Mouse (Mus musculus) CH12.LX (cell line): ENCODE measurements around the gene Sirt4.

Source experiments
- BHLHE40 ChIP-seq: IDR thresholded peaks from 2 replicates; pipeline ENCODE4 v1.6.1; 2011; ENCODE audit warnings: mild to moderate bottlenecking, low read depth, low read length, improper control_type of control experiment
- CTCF ChIP-seq, 2 experiments: IDR thresholded peaks in 1 of 2; conservative IDR thresholded peaks in 1 of 2; 2 replicates each; pipeline ENCODE4 v1.5.1; 2011 to 2012; ENCODE audit warnings: low read depth in 2 of 2, low read length in 2 of 2, improper control_type of control experiment in 1 of 2, inconsistent platforms in 1 of 2, mild to moderate bottlenecking in 1 of 2, moderate library complexity in 1 of 2
- E2F4 ChIP-seq: IDR thresholded peaks from 2 replicates; pipeline ENCODE4 v1.6.1; 2011; ENCODE audit warnings: low read depth, low read length, improper control_type of control experiment; ENCODE audit not compliant: insufficient replicate concordance
- ELF1 ChIP-seq: IDR thresholded peaks from 2 replicates; pipeline ENCODE4 v1.6.1; 2014; ENCODE audit warnings: low read depth, mild to moderate bottlenecking, inconsistent platforms, low read length, improper control_type of control experiment
- MAFK ChIP-seq: IDR thresholded peaks from 2 replicates; pipeline ENCODE4 v1.6.1; 2011; ENCODE audit warnings: low read length, improper control_type of control experiment; ENCODE audit not compliant: insufficient replicate concordance
- MXI1 ChIP-seq: IDR thresholded peaks from 2 replicates; pipeline ENCODE4 v1.6.1; 2011; ENCODE audit warnings: mild to moderate bottlenecking, low read depth, low read length, improper control_type of control experiment
- POLR2A ChIP-seq: IDR thresholded peaks from 2 replicates; pipeline ENCODE4 v1.6.1; 2011; ENCODE audit warnings: low read depth, mild to moderate bottlenecking, improper control_type of control experiment, low read length
- RAD21 ChIP-seq: IDR thresholded peaks from 2 replicates; pipeline ENCODE4 v1.6.1; 2011; ENCODE audit warnings: low read depth, mild to moderate bottlenecking, low read length, improper control_type of control experiment, moderate library complexity
- ZC3H11A ChIP-seq: IDR thresholded peaks from 2 replicates; pipeline ENCODE4 v1.6.1; 2012; ENCODE audit warnings: low read depth, mild to moderate bottlenecking, inconsistent platforms, low read length, improper control_type of control experiment

GRCm38 (mm10) chr5:115529364-115529741, 44.8 kb upstream of the Sirt4 start:
- TF ChIP-seq CTCF (conservative IDR thresholded peaks at IDR 0.05 in 1 of 2, IDR thresholded peaks at IDR 0.05 in 1 of 2; ENCODE audit: low read depth in 2 of 2, low read length in 2 of 2), result no peak
- no peak for TF ChIP-seq ZC3H11A
- no peak for TF ChIP-seq RAD21
- no peak for TF ChIP-seq POLR2A
- TF ChIP-seq ELF1, result no peak
- TF ChIP-seq BHLHE40, result no peak
- no peak for TF ChIP-seq E2F4
- TF ChIP-seq MAFK, result no peak
- no peak for TF ChIP-seq MXI1
